Mouse (Mus musculus): ENCODE measurements around the gene Fndc3b. TPM values are rescaled to one million over a fixed set of nuclear protein-coding genes. Genes with fewer than 3 reads are reported as not detected.

Fndc3b gene
- polyA plus RNA-seq, 1 experiment from 2014 or later, result 12.0 TPM

DNA sequence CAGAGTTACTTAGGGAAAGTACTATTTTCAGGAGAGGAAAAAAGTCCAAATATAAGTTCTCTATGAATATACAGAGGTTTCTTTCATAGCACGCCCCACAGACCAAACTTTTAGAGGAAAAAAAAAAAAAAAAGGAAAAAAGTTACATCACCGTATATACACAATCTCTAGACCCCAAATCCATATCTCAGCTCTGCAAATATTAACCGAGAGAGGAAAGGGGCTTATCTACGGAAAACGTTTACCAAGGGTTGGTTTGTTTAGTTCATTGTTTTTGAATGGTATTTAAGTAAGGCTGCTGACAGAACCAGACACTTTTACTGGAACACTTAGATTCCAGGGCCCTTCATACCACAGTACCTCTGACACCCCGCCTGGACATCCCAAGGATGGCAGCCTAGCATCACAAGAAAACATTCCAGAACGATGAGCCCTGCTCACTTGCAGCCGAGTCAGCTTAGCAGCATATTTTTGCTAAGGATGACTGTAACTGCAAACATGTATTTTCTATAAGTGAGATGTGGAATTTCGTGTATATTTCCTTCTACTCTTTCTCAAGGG is 58.6 kb downstream of the Fndc3b start:
- no peaks in the 10 kb centered on the region for H3K9me3 ChIP-seq (ENCODE audit: control insufficient read depth, low read length)
- no peak for ATAC-seq (ENCODE audit: insufficient number of reproducible peaks, low FRiP score, low TSS enrichment, low read depth)
- DNase-seq (ENCODE audit: low spot score), result no peak
- H3K9ac ChIP-seq (ENCODE audit: low read length), result no peak overlapping the region
- H3K27ac ChIP-seq (replicated peaks; ENCODE audit: low read depth, low read length), result no peak overlapping the region
- WGBS, result 81% methylated on average over 9 of the region's 9 CpGs
- no peak overlapping the region for H3K4me2 ChIP-seq (ENCODE audit: low read depth, severe bottlenecking)
- H3K4me1 ChIP-seq (ENCODE audit: control insufficient read depth, insufficient read depth, low read length), result no peaks in the 10 kb centered on the region
- H3K36me3 ChIP-seq (ENCODE audit: control insufficient read depth, insufficient read depth, low read length), result no peaks in the 10 kb centered on the region
- no peak overlapping the region for H3K4me3 ChIP-seq (ENCODE audit: low read depth, low read length)
- H3K27me3 ChIP-seq (ENCODE audit: control insufficient read depth, insufficient read depth, low read length), result no peaks in the 10 kb centered on the region

DNA sequence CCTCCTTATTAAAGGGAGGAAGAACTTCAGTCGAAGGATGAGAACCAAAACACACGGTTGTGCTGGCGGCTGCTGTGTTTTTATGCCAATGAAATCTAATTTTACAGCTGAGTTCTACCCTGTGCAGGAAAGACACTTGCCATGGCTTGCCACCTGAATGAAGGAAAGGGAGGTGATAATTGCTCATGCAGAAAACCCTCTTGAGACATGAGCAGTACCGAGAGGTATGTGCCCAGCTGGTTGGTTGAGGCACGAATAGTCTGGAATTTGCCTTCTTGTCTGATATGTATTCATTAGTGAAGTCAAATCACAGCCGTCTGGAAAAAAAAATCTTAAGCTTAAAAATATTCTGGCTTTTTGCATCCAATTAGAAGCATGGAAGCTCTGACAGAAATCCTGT is 59.4 kb downstream of the Fndc3b start:
- H3K9me3 ChIP-seq (ENCODE audit: control insufficient read depth, low read length), result no peaks in the 10 kb centered on the region
- ATAC-seq (ENCODE audit: insufficient number of reproducible peaks, low FRiP score, low TSS enrichment, low read depth) (no peak), DNase-seq (ENCODE audit: low spot score) (no peak)
- no peaks in the 10 kb centered on the region for H3K27me3 ChIP-seq (ENCODE audit: control insufficient read depth, insufficient read depth, low read length)
- no peak overlapping the region for H3K4me2 ChIP-seq (ENCODE audit: low read depth, severe bottlenecking)
- no peak overlapping the region for H3K4me3 ChIP-seq (ENCODE audit: low read depth, low read length)
- H3K9ac ChIP-seq (ENCODE audit: low read length), result no peak overlapping the region
- H3K36me3 ChIP-seq (ENCODE audit: control insufficient read depth, insufficient read depth, low read length), result no peaks in the 10 kb centered on the region
- H3K4me1 ChIP-seq (ENCODE audit: control insufficient read depth, insufficient read depth, low read length), result no peaks in the 10 kb centered on the region
- H3K27ac ChIP-seq (replicated peaks; ENCODE audit: low read depth, low read length), result no peak overlapping the region
- 63% methylated on average over 6 of the region's 6 CpGs for WGBS

DNA sequence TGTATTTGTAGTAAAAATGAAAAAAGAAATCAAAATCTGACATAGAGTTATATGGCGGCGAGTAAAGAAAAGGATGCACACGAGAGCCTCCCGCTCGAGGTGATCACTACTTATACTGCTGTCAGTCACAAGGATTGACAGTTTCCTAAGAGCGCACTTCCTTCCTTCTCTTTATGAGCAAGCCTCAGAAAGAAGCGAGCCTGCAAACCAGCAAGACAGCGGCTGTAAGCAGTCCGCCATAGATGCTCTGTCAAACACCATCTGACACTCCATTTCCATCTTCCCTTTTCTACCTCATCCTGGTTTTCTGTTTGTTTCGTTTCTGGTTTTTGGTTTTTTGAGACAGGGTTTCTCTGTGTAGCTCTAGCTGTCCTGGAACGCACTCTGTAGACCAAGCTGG is 61.0 kb downstream of the Fndc3b start:
- no peaks in the 10 kb centered on the region for H3K9me3 ChIP-seq (ENCODE audit: control insufficient read depth, low read length)
- H3K27me3 ChIP-seq (ENCODE audit: control insufficient read depth, insufficient read depth, low read length), result no peaks in the 10 kb centered on the region
- no peak overlapping the region for H3K9ac ChIP-seq (ENCODE audit: low read length)
- H3K4me2 ChIP-seq (ENCODE audit: low read depth, severe bottlenecking), result no peak overlapping the region
- no peak overlapping the region for H3K27ac ChIP-seq (replicated peaks; ENCODE audit: low read depth, low read length)
- no peak overlapping the region for H3K4me3 ChIP-seq (ENCODE audit: low read depth, low read length)
- WGBS, result 89% methylated on average over 11 of the region's 11 CpGs
- H3K36me3 ChIP-seq (ENCODE audit: control insufficient read depth, insufficient read depth, low read length), result no peaks in the 10 kb centered on the region
- DNase-seq (ENCODE audit: low spot score) (no peak), ATAC-seq (ENCODE audit: insufficient number of reproducible peaks, low FRiP score, low TSS enrichment, low read depth) (no peak)
- H3K4me1 ChIP-seq (ENCODE audit: control insufficient read depth, insufficient read depth, low read length), result no peaks in the 10 kb centered on the region

DNA sequence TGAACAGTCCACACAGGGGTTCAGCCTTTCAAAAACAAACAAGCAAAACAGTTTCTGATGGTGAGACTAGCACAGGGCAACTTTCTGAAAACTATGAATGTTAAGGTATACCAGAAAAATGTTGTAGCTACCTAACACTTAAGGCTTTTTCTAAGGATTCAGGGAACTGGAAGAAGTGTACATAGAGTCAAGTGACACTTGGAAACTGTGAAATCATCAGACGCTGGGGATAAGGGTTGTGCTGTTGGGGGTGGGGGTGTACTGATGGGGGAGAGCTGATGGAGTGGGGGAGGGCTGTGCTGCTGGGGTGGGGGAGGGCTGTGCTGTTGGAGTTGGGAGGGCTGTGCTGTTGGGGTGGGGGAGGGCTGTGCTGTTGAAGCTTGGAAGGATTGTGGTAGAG is 61.8 kb downstream of the Fndc3b start:
- H3K27ac ChIP-seq (replicated peaks; ENCODE audit: low read depth, low read length), result no peak overlapping the region
- H3K9ac ChIP-seq (ENCODE audit: low read length), result no peak overlapping the region
- no peaks in the 10 kb centered on the region for H3K9me3 ChIP-seq (ENCODE audit: control insufficient read depth, low read length)
- ATAC-seq (ENCODE audit: insufficient number of reproducible peaks, low FRiP score, low TSS enrichment, low read depth), result no peak
- H3K4me3 ChIP-seq (ENCODE audit: low read depth, low read length), result no peak overlapping the region
- no peaks in the 10 kb centered on the region for H3K36me3 ChIP-seq (ENCODE audit: control insufficient read depth, insufficient read depth, low read length)
- no peaks in the 10 kb centered on the region for H3K27me3 ChIP-seq (ENCODE audit: control insufficient read depth, insufficient read depth, low read length)
- no peak for DNase-seq (ENCODE audit: low spot score)
- WGBS, result 54% methylated on average over 1 of the region's 1 CpGs
- H3K4me2 ChIP-seq (ENCODE audit: low read depth, severe bottlenecking), result no peak overlapping the region
- H3K4me1 ChIP-seq (ENCODE audit: control insufficient read depth, insufficient read depth, low read length), result no peaks in the 10 kb centered on the region

DNA sequence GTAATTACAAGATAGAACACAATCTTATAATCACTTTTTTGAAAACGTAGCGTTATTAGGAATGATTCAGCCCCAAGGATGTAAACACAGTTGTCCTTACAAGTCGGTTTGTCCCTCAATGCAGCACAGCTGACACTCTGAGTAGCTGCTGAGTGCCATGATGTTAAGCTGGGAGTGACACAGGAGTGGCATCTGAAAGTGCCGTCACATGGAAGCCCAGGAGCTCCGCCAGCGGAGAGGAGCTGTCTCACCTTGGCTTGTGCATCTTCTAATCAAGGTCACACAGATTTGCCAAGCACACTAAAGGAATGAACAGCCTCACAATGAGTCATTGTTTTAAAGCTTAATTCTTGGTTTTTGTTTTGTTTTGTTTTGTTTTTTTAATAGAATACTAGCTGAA is 68.7 kb downstream of the Fndc3b start:
- no peaks in the 10 kb centered on the region for H3K4me1 ChIP-seq (ENCODE audit: control insufficient read depth, insufficient read depth, low read length)
- DNase-seq (ENCODE audit: low spot score), result no peak
- 0 out of 2 replicates have a peak, but pooled peaks cover 2% of the 10 kb centered on the region for H3K36me3 ChIP-seq (ENCODE audit: control insufficient read depth, insufficient read depth, low read length)
- no peaks in the 10 kb centered on the region for H3K9me3 ChIP-seq (ENCODE audit: control insufficient read depth, low read length)
- WGBS, result 92% methylated on average over 6 of the region's 6 CpGs
- no peak overlapping the region for H3K9ac ChIP-seq (ENCODE audit: low read length)
- no peak for ATAC-seq (ENCODE audit: insufficient number of reproducible peaks, low FRiP score, low TSS enrichment, low read depth)
- no peaks in the 10 kb centered on the region for H3K27me3 ChIP-seq (ENCODE audit: control insufficient read depth, insufficient read depth, low read length)
- H3K27ac ChIP-seq (replicated peaks; ENCODE audit: low read depth, low read length), result no peak overlapping the region
- no peak overlapping the region for H3K4me3 ChIP-seq (ENCODE audit: low read depth, low read length)
- H3K4me2 ChIP-seq (ENCODE audit: low read depth, severe bottlenecking), result no peak overlapping the region

GRCm38 (mm10) chr3:27639701-27640100 is 71.4 kb downstream of the Fndc3b start:
- WGBS, result 91% methylated on average over 4 of the region's 4 CpGs
- DNase-seq (ENCODE audit: low spot score) (no peak), ATAC-seq (ENCODE audit: insufficient number of reproducible peaks, low FRiP score, low TSS enrichment, low read depth) (no peak)
- no peaks in the 10 kb centered on the region for H3K9me3 ChIP-seq (ENCODE audit: control insufficient read depth, low read length)
- H3K4me2 ChIP-seq (ENCODE audit: low read depth, severe bottlenecking), result no peak overlapping the region
- 0 out of 2 replicates have a peak, but pooled peaks cover 2% of the 10 kb centered on the region for H3K36me3 ChIP-seq (ENCODE audit: control insufficient read depth, insufficient read depth, low read length)
- no peak overlapping the region for H3K9ac ChIP-seq (ENCODE audit: low read length)
- no peaks in the 10 kb centered on the region for H3K27me3 ChIP-seq (ENCODE audit: control insufficient read depth, insufficient read depth, low read length)
- H3K4me1 ChIP-seq (ENCODE audit: control insufficient read depth, insufficient read depth, low read length), result no peaks in the 10 kb centered on the region
- H3K4me3 ChIP-seq (ENCODE audit: low read depth, low read length), result no peak overlapping the region
- no peak overlapping the region for H3K27ac ChIP-seq (replicated peaks; ENCODE audit: low read depth, low read length)

DNA sequence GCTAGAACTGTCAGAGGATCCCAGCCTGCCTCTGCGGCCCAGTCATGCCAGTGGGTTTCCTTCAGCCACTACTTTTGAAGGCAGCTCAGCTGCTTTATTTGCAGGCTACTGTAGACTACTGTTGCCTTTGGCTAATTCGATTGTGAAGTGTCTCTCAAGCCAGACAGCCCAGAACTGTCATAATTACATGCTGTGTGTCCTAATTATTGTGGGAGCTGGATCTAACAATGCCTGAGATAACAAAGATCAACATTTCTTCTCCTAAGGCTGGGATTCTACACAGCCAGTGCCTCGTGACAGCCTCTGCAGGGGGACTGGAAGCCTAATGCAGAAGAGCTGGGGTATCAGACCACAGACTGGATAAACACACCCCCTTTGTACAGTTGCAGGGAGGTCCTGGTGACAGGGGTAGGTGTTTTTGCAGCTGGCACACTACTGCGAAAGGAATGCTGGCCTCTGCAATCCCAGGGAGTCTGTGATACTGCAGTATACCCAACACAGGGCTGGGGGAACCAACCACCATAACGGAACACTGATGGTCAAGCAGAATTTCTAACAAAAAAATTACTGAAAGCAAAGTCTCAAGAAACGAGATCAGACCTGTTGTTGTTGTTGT is 74.0 kb downstream of the Fndc3b start:
- H3K9me3 ChIP-seq (ENCODE audit: control insufficient read depth, low read length), result no peaks in the 10 kb centered on the region
- no peak overlapping the region for H3K4me3 ChIP-seq (ENCODE audit: low read depth, low read length)
- H3K27ac ChIP-seq (replicated peaks; ENCODE audit: low read depth, low read length), result no peak overlapping the region
- H3K9ac ChIP-seq (ENCODE audit: low read length), result no peak overlapping the region
- no peak overlapping the region for H3K4me2 ChIP-seq (ENCODE audit: low read depth, severe bottlenecking)
- no peaks in the 10 kb centered on the region for H3K4me1 ChIP-seq (ENCODE audit: control insufficient read depth, insufficient read depth, low read length)
- WGBS, result 76% methylated on average over 6 of the region's 6 CpGs
- H3K27me3 ChIP-seq (ENCODE audit: control insufficient read depth, insufficient read depth, low read length), result no peaks in the 10 kb centered on the region
- ATAC-seq (ENCODE audit: insufficient number of reproducible peaks, low FRiP score, low TSS enrichment, low read depth) (no peak), DNase-seq (ENCODE audit: low spot score) (no peak)
- 0 out of 2 replicates have a peak, but pooled peaks cover 2% of the 10 kb centered on the region for H3K36me3 ChIP-seq (ENCODE audit: control insufficient read depth, insufficient read depth, low read length)

DNA sequence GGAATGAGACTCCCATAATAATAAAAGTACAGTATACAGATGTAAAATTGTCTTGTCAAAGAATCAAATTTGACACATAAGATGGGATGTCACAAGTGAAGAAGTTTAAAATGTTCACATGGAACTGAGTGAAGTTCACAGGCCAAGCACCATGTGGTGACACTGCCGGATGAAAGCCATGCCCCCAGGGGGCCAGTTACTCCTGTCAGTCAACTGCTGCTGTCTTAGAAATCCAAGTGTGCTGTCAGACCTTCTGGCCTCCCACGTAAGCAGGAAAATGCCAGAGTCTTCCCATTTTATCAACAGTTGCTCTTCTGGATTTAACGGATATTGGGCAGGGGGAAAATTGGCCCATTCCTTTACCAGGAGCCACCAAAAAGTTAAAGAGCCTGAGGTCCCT is 75.3 kb downstream of the Fndc3b start:
- DNase-seq (ENCODE audit: low spot score), result no peak
- Histone ChIP-seq H3K4me3 (ENCODE audit: low read depth, low read length) (no peak overlapping the region), H3K4me2 (ENCODE audit: low read depth, severe bottlenecking) (no peak overlapping the region), H3K9ac (ENCODE audit: low read length) (no peak overlapping the region), H3K36me3 (ENCODE audit: control insufficient read depth, insufficient read depth, low read length) (0 out of 2 replicates have a peak, but pooled peaks cover 2% of the 10 kb centered on the region), H3K9me3 (ENCODE audit: control insufficient read depth, low read length) (no peaks in the 10 kb centered on the region), H3K27ac (replicated peaks; ENCODE audit: low read depth, low read length) (no peak overlapping the region), H3K4me1 (ENCODE audit: control insufficient read depth, insufficient read depth, low read length) (no peaks in the 10 kb centered on the region), H3K27me3 (ENCODE audit: control insufficient read depth, insufficient read depth, low read length) (no peaks in the 10 kb centered on the region)
- WGBS, result 52% methylated on average over 3 of the region's 3 CpGs
- no peak for ATAC-seq (ENCODE audit: insufficient number of reproducible peaks, low FRiP score, low TSS enrichment, low read depth)

DNA sequence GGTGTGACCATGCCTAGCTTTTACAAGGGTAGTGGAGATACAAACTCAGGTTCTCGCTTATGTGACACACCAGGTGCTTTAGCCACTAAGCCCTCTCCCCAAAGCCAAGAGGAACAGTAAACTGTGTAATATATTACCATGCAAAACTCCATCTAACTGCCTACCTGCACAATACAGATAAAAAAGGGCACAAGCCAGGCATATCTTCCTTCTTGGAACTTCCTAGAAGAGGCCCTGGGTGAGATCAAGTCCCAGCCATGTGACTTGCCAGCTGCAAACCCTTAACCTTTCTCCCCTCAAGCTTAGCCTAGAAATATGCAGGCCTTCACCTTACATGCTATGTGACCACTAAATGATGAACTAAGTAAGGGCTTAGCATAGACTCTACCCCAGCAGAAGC is 78.2 kb downstream of the Fndc3b start:
- Histone ChIP-seq H3K4me1 (ENCODE audit: control insufficient read depth, insufficient read depth, low read length) (no peaks in the 10 kb centered on the region), H3K4me3 (ENCODE audit: low read depth, low read length) (no peak overlapping the region), H3K9ac (ENCODE audit: low read length) (no peak overlapping the region), H3K9me3 (ENCODE audit: control insufficient read depth, low read length) (no peaks in the 10 kb centered on the region), H3K4me2 (ENCODE audit: low read depth, severe bottlenecking) (no peak overlapping the region), H3K36me3 (ENCODE audit: control insufficient read depth, insufficient read depth, low read length) (no peaks in the 10 kb centered on the region), H3K27ac (replicated peaks; ENCODE audit: low read depth, low read length) (no peak overlapping the region), H3K27me3 (ENCODE audit: control insufficient read depth, insufficient read depth, low read length) (no peaks in the 10 kb centered on the region)
- DNase-seq (ENCODE audit: low spot score) (no peak), ATAC-seq (ENCODE audit: insufficient number of reproducible peaks, low FRiP score, low TSS enrichment, low read depth) (no peak)
- 90% methylated on average over 1 of the region's 1 CpGs for WGBS
